Mouse (Mus musculus): ENCODE measurements around the gene Vdr. TPM values are rescaled to one million over a fixed set of nuclear protein-coding genes. Genes with fewer than 3 reads are reported as not detected.

Gene Vdr
- polyA plus RNA-seq, 1 experiment: 0.46 TPM

DNA sequence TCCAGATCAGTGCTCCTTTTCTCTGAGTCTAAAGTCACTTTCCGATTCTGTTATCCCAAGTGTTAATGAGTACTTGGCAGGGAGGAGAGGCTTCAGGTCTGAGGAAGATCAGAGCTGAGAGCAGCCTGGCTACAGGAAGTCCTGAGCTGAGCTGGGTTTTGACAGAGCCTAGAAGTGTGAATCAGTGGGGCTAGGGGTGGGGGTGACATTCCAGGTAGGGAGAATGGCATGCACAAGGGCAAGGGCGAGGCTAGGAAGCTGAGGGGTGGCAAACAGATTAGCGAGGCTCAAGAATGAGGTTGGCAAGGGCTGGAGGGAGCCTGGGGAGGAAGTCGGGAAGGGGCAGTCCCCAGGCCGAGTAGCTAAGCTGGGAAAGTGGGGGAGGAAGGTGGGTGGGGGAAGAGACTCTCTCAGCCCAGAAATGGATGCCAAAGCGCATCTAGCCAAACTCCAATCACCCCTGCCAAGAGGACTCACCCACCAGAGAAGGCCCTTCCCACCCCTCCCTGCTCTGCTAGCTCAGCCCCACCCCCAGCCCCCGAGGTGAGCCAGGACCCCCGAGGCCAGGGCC is 72.9 kb downstream of the Vdr start:
- no peak for TF ChIP-seq POLR2A (IDR thresholded peaks at IDR 0.05; ENCODE audit: borderline replicate concordance, insufficient read depth, low read length)
- TF ChIP-seq CTCF (IDR thresholded peaks at IDR 0.05; ENCODE audit: borderline replicate concordance, insufficient read depth, low read depth, low read length): no peak
- WGBS: 34% methylated on average over 8 of the region's 8 CpGs
- Histone ChIP-seq H3K4me1 (ENCODE audit: control insufficient read depth, insufficient read depth, low read length) (peaks cover 12% of the 10 kb centered on the region), H3K4me3 (replicated peaks; ENCODE audit: insufficient read depth, low read depth, low read length) (no peak overlapping the region), H3K27ac (ENCODE audit: insufficient read depth, low read length) (no peak overlapping the region), H3K27me3 (ENCODE audit: control insufficient read depth, insufficient read depth, low read length) (no peaks in the 10 kb centered on the region)
- DNase-seq: no peak

DNA sequence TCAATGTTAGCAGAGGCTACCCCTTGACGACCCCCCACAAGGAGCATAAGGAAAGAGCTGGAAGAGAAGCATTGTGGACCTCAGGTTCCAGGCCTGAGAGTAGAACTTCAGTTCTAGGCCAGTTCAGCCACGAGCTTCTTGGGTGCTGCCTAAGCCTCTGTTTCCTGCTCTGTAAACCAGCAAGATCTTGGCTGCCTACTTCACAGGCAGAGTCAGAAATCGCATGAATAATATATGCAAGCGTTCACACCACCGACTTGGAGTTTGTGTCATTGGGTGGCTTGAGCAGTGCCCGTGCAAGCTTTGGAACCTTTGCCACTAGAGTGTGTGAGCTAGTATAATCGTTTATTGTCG is 73.6 kb downstream of the Vdr start:
- DNase-seq: no peak
- H3K27ac ChIP-seq (ENCODE audit: insufficient read depth, low read length): no peak overlapping the region
- WGBS: 62% methylated on average over 8 of the region's 8 CpGs
- H3K4me3 ChIP-seq (replicated peaks; ENCODE audit: insufficient read depth, low read depth, low read length): no peak overlapping the region
- peaks cover 12% of the 10 kb centered on the region for H3K4me1 ChIP-seq (ENCODE audit: control insufficient read depth, insufficient read depth, low read length)
- no peak for TF ChIP-seq CTCF (IDR thresholded peaks at IDR 0.05; ENCODE audit: borderline replicate concordance, insufficient read depth, low read depth, low read length)
- TF ChIP-seq POLR2A (IDR thresholded peaks at IDR 0.05; ENCODE audit: borderline replicate concordance, insufficient read depth, low read length): no peak
- H3K27me3 ChIP-seq (ENCODE audit: control insufficient read depth, insufficient read depth, low read length): no peaks in the 10 kb centered on the region

DNA sequence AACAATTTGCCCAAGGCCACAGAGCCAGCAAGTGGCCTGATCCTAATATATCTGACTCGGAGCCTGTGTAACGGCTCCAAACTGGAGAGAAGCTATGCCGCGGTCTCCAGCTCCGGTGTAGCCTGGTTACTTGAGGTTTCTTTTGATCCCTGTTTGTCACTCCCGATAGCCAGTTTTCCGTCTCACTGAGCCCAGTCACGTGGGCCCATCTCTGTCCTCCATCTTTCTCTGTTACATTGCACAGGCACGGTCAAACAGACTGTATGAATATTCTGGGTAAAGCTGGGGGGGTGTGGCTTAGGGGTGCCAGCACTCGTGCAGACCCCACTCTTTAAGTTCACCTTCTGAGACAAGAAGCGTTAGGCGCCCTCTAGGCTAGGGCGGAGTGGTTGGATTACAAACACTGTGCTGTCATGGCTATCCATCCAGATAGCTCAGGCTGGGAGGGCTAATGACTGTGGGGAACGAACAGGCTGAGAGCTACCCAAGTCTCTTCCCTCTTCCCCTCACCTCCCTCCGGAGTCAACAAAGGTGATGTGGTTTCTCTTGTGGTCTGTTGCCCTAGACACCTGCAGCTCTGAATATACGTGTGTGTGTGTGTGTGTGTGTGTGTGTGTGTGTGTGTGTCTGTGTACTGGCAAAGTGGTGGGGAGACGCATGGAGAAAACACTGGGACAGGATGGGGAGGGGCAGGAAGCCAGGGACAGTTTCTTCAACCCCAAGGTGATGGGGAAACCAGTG is 74.1 kb downstream of the Vdr start:
- Histone ChIP-seq H3K4me3 (replicated peaks; ENCODE audit: insufficient read depth, low read depth, low read length) (no peak overlapping the region), H3K27me3 (ENCODE audit: control insufficient read depth, insufficient read depth, low read length) (no peaks in the 10 kb centered on the region), H3K27ac (ENCODE audit: insufficient read depth, low read length) (no peak overlapping the region), H3K4me1 (ENCODE audit: control insufficient read depth, insufficient read depth, low read length) (peaks cover 12% of the 10 kb centered on the region)
- DNase-seq: no peak
- 73% methylated on average over 17 of the region's 17 CpGs for WGBS
- TF ChIP-seq CTCF (IDR thresholded peaks at IDR 0.05; ENCODE audit: borderline replicate concordance, insufficient read depth, low read depth, low read length): no peak
- no peak for TF ChIP-seq POLR2A (IDR thresholded peaks at IDR 0.05; ENCODE audit: borderline replicate concordance, insufficient read depth, low read length)

DNA sequence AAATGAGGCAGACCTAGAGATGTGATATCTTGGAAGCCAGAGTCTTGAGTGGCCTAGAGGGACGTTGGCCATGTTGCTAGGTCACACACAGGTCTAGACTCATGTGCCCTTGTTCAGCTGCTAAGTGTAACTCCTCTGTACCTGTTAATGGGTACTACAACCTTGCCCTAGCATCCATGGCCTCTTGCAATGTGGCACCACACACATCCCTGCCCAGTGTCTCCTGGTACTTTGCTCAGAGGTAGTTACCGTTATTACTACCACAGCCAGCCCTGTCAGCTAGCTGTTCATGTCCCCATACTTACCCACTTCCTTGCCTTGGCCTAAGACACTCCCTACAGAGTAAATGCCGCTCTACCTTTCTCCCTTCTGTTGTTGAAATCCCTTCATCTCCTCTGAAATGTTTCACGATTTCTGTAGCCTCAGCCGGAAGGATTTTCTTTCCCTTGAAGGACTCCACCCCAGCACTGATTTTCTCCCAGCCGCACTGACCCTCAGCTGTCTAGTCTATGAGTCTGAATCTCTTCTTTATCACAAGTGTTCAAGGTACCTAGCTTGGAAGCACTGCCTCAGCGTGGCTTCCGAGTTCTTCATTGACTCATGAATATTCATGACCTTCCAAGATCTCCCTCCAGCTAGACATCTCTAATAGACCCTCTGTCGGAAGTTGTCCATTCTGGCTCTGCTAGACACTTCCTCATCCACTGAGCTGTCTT is 77.5 kb downstream of the Vdr start:
- 83% methylated on average over 9 of the region's 9 CpGs for WGBS
- no peak for TF ChIP-seq POLR2A (IDR thresholded peaks at IDR 0.05; ENCODE audit: borderline replicate concordance, insufficient read depth, low read length)
- no peak for TF ChIP-seq CTCF (IDR thresholded peaks at IDR 0.05; ENCODE audit: borderline replicate concordance, insufficient read depth, low read depth, low read length)
- DNase-seq: no peak
- peaks cover 3% of the 10 kb centered on the region; the same call in 1 of the 2 replicates for H3K4me1 ChIP-seq (ENCODE audit: control insufficient read depth, insufficient read depth, low read length)
- no peaks in the 10 kb centered on the region for H3K27me3 ChIP-seq (ENCODE audit: control insufficient read depth, insufficient read depth, low read length)
- H3K27ac ChIP-seq (ENCODE audit: insufficient read depth, low read length): no peak overlapping the region
- no peak overlapping the region for H3K4me3 ChIP-seq (replicated peaks; ENCODE audit: insufficient read depth, low read depth, low read length)

DNA sequence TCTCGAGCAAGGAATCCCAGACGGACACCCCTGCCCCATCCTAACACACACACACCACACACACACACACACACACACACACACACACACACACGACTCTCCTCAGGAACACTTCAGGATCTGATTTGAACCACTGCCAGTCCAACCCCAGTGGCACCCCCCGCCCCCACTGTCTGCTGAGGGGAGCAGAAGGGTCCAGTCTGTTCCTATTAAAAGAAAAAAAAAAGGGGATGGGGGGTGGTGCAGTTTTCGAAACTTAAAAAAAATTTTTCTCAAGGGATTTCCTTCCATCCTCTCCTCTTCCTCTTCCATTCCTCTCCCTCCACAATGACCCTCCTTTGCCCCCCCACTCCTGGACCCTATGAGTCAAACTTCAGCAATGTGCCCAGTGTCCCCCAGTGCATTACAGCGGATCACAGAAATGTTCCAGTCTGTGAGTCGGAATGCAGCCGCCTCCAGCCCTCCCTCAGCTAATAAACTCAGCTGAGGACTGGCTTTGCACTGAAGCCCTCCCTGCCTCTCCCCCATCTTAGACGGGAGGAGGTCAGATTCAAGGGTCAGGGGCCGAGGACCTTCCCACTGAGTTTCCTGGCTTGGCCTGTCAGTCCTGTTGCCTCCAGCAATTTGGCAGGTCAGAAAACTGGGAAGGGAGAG is 78.3 kb downstream of the Vdr start:
- peak overlapping the region; percentile 63 for H3K27ac ChIP-seq (ENCODE audit: insufficient read depth, low read length)
- H3K4me1 ChIP-seq (ENCODE audit: control insufficient read depth, insufficient read depth, low read length): no peaks in the 10 kb centered on the region; the same call in 1 of the 2 replicates
- no peak for DNase-seq
- TF ChIP-seq POLR2A (IDR thresholded peaks at IDR 0.05; ENCODE audit: borderline replicate concordance, insufficient read depth, low read length): no peak
- no peak for TF ChIP-seq CTCF (IDR thresholded peaks at IDR 0.05; ENCODE audit: borderline replicate concordance, insufficient read depth, low read depth, low read length)
- 22% methylated on average over 10 of the region's 10 CpGs for WGBS
- no peaks in the 10 kb centered on the region for H3K27me3 ChIP-seq (ENCODE audit: control insufficient read depth, insufficient read depth, low read length)
- H3K4me3 ChIP-seq (replicated peaks; ENCODE audit: insufficient read depth, low read depth, low read length): peak overlapping the region; percentile 65

DNA sequence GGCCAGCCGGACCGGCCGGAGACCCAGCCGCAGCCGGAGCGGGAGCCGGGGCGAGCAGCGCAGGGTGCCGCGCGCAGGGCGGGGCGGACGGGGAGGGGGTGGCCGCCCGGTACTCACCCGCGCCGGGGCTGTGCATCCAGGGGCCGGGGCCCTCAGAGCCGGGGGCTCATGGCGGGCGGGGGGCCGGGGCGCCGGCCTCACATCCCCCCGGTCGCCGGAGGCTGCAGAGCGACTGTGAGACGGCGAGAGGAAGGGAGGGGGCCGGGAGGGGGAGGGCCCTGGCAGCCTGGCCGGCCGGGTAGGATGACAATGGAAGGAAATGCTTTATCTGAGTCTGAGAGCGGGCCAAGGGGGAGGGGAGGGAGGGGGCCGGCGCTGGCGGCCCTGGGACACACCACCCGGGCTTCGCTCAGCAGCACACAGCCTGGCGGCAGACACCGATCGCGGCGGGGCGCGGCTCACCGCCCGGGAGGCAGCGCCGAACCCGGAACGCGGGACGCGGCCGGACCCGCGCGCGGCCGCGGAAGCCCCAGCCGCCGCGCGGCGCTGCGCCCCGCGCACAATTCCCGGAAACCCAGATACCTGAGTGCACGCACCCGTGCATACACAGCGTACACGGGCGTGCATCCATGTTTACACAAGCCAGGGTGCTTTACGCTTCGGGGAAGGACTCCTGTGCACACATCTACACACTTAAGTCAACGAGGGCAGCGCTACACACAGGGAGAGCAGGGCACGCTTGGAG is 79.0 kb downstream of the Vdr start:
- DNase-seq: peak; percentile 71 to 79
- Histone ChIP-seq H3K4me1 (ENCODE audit: control insufficient read depth, insufficient read depth, low read length) (no peaks in the 10 kb centered on the region; the same call in 1 of the 2 replicates), H3K27ac (ENCODE audit: insufficient read depth, low read length) (peak overlapping the region; percentile 63), H3K4me3 (replicated peaks; ENCODE audit: insufficient read depth, low read depth, low read length) (peak overlapping the region; percentile 65), H3K27me3 (ENCODE audit: control insufficient read depth, insufficient read depth, low read length) (no peaks in the 10 kb centered on the region)
- no peak for TF ChIP-seq CTCF (IDR thresholded peaks at IDR 0.05; ENCODE audit: borderline replicate concordance, insufficient read depth, low read depth, low read length)
- TF ChIP-seq POLR2A (IDR thresholded peaks at IDR 0.05; ENCODE audit: borderline replicate concordance, insufficient read depth, low read length): peak; percentile 3; the same call in 1 of the 2 replicates
- WGBS: under 1% methylated on average over 75 of the region's 84 CpGs

DNA sequence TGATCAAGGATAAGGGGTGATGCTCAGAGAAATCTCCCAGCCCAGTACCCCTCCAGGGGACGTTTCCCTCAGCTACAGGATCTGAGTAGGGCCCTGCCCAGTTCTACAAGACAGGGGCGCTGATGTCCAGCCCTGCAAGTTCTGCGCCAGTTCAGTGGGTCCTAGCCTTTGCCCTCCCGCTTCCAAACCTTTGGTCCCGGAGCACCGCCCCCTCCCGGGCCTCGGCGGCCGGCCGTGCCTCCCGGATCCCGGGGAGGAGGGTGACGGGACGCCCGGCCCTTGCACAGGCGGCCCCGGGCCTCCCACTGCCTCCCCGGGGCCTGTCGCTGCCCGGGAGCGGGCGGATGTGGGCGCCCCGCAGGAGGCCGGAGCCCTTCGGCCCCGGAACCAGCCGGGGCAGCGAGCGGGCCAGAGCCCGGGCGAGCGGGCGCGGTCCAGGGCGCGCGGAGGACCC is 79.6 kb downstream of the Vdr start:
- Histone ChIP-seq H3K4me1 (ENCODE audit: control insufficient read depth, insufficient read depth, low read length) (no peaks in the 10 kb centered on the region; the same call in 1 of the 2 replicates), H3K4me3 (replicated peaks; ENCODE audit: insufficient read depth, low read depth, low read length) (peak overlapping the region; percentile 65), H3K27me3 (ENCODE audit: control insufficient read depth, insufficient read depth, low read length) (no peaks in the 10 kb centered on the region), H3K27ac (ENCODE audit: insufficient read depth, low read length) (peak overlapping the region; percentile 21; the same call in 1 of the 2 replicates)
- peak; percentile 16; the same call in 1 of the 2 replicates for TF ChIP-seq POLR2A (IDR thresholded peaks at IDR 0.05; ENCODE audit: borderline replicate concordance, insufficient read depth, low read length)
- no peak for TF ChIP-seq CTCF (IDR thresholded peaks at IDR 0.05; ENCODE audit: borderline replicate concordance, insufficient read depth, low read depth, low read length)
- under 1% methylated on average over 39 of the region's 39 CpGs for WGBS
- DNase-seq: peak; percentile 58 to 72

Measured in cerebellum, adult 2 months (tissue).